Mouse (Mus musculus): ENCODE data around the gene Gm44965.

DNA sequence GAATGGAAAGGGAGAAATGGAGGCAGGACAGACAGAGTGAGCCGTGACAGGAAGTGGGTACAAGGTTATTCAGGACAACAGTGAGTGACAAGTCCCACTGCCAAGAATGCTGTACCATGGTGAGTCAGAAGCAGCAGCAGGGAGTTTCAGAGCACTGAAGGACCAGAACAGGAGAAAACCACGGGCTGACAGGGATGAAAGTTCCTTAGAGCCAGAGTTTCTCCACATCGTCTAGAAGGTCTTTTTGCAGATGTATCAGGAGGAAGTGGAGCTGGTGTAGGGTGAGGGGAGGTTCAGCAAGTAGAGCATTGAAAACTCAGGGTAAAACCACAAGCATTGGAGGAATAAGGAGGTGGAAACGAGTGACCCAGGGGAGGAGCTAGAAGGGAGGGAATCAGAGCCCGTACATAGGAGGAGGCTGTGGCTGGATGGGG, 14.5 kb upstream of the Gm44965 start:
- TF ChIP-seq TCF3 (IDR thresholded peaks at IDR 0.05; ENCODE audit: insufficient read length, low read depth) (no peak), POLR2A (IDR thresholded peaks at IDR 0.05; ENCODE audit: insufficient read length, low read depth) (no peak), MYOD1 (IDR thresholded peaks at IDR 0.05; ENCODE audit: control insufficient read depth in 1 of 3, insufficient read length in 2 of 3, low read depth in 2 of 3) (no peak)

Data from myocyte (in vitro differentiated cells).